Mouse (Mus musculus): Measurements from ENCODE around the gene Tns1.

DNA sequence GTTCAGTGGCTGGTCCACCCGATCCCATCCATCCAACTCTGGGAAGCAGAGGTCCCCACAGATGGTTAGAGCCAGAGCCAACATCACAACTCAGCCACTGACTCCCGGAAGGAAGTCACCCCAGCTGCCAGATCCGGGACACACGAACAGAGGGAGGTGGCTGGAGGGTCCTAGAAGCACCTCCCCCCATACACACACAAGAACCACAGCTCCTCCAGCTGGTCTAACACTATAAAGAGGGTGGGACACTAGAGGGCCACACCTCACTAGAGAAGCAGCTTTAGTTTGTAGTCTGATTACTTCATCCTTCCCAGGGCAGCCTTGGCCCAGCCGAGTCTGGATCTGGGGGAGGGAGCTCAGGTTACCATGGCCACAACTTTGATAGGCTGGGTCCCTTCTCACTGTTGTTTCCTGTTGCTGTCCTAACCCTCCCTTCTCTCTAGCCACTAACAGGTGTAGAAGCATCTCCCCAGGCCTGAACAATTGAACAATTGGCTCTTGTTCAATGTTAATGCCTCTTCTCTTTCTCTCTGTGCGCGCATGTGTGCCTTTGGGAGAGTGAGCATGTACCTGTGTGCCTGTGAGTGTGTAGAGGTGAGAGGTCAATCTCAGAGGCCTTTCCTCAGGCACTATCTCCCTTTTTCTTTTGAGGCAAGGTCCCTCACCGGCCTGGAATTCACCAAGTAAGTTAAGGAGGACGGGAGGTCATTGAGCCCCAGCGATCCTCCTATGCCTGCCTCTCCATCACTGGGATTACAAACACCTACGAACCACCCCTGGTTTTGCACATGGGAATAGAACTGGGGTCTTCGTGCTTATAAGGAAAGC is 157.6 kb downstream of the Tns1 start:
- TF ChIP-seq CTCF (conservative IDR thresholded peaks at IDR 0.05; ENCODE audit: low read length) (no peak), POU5F1 (IDR thresholded peaks at IDR 0.05; ENCODE audit: borderline replicate concordance, low read length) (no peak), NANOG (IDR thresholded peaks at IDR 0.05; ENCODE audit: borderline replicate concordance, low read length) (no peak)

Measured in E14TG2a.4 (cell line).